Mouse (Mus musculus) adrenal gland, postnatal 14 days (tissue): Measurements from ENCODE around the gene Cd151. TPM values are rescaled to one million over a fixed set of nuclear protein-coding genes. Genes with fewer than 3 reads are reported as not detected.

ENCODE experiments used
- DNase-seq: peaks from one replicate; pipeline ENCODE4 v3.0.0; 2021; ENCODE audit warnings: mixed read lengths
- total RNA-seq: library from RNA; stranded (reverse); gene quantifications from 2 replicates; pipeline ENCODE4 v1.2.3, GENCODE M21; 2021

Gene Cd151
- total RNA-seq, 1 experiment from 2014 or later = 204 TPM

DNA sequence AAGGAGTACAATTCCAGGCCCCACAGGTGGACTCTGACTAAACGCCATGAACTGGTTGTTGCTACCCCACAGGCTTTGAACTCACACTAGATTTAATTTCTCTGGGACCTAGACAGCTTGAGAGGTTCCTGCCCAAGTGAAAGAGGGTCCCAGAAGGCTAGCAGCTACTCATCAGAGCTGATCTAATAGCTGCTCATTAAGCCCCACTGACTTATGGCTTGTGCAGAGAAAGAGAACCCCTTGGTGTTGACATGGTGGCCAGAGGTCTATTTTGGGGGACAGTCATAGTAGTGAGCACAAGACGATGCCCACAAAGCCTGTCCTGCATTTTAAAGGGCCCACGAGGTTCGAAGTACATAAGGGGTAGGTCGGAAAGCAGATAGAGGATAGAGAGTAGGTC is 7.0 kb downstream of the Cd151 start:
- DNase-seq = no peak

DNA sequence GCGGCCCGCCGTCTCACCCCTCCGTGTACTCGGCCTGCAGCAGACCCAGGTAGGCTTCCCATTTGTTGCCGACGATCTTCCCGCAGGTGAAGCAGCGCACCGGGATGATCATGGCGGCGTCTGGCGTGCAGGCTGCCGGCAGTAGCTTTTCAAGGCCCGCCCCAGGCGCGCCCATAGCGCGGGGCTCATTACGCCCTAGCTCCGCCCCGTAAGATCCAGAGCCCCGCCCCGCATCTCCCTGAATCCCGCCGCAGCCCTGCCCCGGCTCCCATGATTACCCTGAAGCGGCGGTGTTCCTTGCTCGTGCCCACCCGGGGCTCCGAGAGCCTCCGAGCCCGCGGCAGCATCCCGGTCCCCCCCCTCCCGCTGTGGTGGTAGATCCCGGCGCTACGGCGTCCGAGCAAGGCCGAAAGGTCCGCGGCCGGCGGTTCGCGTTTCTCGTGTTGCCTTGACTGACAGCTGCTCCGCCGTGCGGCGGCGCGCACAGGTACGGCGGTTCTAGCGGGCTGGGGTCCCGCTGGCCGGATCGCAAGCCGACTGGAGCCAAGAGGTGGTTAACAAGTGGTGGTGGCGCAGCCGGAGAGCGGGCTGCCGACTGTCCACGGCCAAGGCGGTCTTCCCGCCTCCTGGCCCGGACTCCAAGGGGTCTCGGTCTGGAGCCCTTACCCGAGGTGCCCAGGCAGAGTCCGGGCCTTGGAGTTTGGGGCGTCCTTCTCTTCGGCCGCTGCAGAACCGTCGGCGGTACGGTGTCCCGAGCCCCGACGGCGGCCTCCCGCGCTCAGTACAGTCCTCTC is 8.0 kb downstream of the Cd151 start, which contains the start of the genes Polr2l and Tspan4:
TSS of gene Polr2l (minus strand) at position 122 of the 794 bp plus-strand sequence.
TSS of gene Tspan4 (plus strand) at position 230 of the 794 bp plus-strand sequence.
- DNase-seq = peak; percentile 90

DNA sequence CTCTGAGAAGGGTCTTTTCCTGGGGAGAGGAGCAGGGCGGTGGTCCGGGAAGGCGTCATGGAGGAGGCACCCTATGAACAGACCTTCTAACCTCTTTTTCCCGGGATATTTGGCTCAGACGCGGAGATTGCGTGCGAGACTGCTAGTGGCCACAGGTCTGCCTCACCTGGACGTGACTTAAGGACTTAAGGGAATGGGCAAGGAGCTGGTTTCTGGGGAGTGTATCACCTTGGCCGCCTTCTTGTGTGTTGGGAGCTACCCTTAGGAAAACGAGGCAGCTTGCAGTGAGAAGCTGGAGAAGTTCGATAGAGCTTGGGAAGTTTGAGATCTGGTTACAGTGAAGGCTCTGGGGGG is 8.6 kb downstream of the Cd151 start:
- DNase-seq = no peak

DNA sequence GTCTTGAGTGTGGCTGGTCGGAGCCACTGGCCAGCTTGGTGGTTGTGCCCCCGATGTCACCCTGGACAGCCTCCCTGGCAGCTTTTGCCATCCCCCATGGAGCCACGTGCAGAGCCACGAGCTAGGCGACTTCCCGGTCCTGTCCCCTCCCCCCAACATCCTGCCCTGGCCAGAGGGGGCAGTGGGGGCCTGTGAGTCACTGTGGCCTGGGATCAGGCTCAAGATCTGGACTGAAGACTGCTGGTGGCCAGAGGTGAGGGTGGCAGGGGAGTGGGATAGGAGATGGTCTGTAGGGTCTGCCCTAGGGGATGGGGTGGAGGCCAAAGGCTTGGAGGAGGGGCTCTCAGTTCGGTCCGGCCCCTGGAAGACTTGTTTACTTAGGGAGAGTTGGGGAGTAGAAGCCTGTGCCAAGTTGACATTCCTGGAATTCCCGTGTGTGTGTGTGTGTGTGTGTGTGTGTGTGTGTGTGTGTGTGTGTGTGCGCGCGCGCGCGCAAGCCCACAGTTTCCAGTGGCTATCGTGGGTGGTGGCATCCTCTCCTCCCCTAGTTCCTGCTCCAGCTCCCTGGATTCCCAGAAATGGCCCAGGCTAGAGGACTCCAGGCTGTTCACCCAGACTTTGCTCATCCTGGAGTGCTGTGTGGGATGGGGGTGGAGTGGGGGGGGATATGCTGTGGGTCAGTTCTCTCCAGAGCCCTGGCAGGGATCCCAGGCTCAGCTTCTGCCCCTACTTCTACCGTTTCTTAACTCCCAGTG is 9.2 kb downstream of the Cd151 start:
- DNase-seq = peak; percentile 97

DNA sequence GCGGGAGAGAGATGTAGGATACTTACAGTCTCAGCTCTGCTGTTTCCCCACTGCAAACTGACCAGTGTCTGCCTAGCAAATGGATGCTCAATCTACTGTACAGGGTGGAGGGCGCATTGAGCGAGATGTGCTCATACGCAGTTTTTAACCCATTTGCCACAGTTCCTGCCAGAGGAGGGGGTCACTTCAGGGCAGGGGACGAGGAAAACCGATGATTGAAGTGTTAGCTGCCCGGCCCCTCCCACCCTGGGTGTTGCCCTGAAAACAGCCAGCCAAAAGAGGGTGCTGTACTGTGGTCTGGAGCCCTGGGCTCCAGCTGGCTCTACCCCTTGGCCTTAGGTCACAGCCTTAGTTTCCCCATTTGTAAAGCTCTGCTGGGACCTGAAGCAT is 9.8 kb downstream of the Cd151 start:
- peak; percentile 53 for DNase-seq

DNA sequence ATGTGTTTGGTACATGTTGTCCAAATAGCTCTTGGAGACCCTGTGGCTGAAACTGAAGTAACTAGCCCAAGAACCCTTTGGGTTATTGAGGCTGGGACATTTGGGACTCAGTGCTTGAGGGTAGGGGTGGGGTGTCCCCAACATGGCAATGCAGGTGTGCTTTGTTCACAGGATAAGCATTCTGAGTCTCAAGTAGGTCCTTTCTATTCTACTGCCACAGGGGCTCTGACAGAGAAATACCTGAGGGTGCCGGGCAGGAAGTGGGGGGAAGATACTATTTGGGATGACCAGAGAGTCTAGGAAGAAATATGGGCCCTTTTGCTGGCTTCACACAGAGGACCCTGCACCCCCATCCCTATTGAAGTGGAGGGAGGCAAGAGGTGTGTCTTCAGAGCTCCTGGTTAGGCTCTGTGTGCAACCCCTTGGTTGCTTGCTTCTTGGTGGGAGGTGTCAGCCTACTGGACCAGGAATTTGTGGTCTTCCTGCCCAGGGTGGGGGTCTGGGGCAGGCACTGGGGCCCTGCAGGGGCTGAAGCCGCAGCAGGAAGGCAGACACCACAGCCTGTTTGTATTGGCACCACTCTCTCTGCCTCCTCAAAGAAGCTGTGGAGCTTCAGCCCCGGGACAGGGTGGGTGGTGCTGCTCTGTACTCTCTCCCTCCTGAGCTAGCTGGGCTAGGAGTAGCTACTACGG is 10.5 kb downstream of the Cd151 start:
- DNase-seq = no peak

DNA sequence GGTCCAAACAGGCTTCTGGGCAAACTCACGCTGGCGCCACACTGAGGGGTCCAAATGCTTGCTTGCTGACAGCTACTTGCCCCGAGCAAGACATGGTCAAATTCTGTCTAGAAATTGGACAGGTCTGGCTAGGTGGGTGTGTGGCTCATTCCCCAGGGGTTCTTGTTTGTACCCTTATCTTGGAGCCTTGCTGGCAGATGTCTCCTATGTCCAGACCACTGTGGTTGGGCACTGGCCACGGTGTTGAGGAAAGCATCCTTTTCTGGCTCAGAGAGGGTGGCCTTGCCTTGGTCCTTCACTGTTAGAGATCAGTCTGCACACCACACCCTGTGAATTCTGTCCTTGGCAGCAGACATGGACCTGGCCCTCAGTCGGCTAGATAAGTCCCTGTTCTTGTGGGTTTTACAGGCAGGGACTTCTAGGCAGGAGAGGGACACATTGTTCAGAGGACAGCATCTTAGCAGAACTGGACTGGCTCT is 11.1 kb downstream of the Cd151 start:
- DNase-seq = peak; percentile 60

DNA sequence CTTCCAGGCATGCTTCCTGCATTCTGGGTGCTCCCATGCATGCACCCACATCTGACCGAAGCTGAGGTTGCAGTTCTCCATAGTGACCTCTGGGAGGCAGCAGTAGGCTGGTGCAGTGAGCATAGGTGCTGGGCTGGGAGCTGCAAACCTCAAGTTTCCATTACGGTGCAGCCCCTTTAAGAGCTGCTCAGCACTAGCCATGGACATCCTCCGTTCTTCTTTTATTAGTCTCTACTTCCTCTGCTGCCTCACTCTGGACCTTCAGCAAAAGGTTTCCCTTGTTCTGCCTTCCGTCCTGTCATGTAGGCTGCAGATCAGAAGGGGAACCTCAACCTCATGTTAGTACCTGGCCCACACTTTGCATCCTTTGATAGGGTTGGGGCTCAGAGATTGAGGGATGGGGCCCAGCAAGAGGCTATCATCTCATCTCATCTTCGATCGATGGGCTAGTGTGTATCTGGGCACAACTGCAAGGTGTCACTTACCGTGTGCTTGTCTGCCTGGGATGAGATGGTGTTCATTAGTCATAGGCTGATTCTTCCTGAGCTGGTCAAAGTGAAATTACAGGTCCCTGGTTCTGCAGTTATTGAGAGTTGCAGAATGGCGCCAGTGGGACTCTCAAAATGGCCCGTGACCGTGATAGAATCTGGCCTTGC is 13.8 kb downstream of the Cd151 start:
- peak; percentile 82 for DNase-seq

DNA sequence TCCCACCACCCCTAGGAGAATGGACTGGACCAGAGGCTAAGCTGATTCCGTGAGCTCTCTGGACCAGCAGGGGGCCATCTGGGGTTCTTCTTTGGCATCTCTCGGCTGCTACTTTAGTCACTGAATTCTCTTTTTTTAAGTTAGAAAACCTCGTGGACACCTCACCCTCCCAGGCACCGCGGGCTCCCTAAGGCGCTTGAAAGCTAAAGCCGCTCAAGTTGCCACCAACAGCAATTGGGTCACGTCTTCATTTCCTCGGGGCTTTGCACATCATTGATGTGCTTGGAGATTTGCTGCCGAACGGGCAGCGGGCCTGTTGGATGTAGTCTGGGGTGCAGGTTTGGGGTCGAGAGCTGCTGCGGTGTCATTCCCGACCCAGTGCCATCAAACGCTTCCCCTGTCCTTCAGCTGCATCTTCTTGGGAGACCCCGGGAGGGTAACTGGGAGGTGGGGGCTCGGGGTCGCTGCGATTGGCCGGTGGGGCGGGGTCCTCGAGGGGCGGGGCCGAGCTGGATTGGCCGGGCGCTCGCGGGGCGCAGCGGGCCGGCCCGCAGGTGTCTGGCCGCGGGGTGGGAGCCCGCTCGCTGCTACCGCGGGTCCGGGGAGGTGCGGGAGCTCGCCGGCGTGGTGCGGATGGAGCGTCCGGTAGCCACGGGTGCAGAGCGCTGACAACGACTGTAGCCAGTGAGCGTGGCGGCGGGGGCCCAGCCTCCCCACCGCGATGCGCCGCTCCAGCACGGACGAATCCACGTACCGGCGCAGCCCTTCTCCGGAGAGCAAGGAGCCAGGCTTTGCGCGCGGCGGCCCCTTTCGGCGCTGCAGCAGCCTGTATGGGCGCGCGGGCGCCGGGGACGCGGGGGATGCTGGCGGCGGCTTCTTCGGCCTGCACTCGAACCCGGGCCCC is 14.6 kb downstream of the Cd151 start:
- DNase-seq = peak; percentile 77

DNA sequence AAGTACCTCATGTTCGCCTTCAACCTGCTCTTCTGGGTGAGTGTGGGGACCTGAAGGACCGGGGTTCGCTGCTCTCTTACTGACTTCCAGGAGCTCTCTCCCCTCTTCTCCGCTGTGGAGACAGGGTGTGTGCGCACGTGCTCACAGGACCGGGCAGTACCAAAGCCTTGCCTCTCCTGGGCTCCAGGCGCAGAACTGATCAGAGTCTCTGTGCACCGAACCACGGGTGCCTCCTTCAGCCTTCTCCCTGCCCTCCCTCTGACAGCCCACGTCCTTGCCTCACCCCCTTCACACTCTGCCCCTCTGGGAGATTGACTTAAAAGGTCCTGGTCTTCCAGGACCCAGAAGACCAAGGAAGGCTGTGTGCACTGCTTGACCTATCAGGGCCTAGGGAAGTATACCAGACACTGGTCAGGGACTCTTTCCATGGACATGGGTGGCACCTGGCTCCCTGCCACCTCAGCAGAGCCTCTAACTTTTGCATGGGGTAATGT is 15.4 kb downstream of the Cd151 start:
- no peak for DNase-seq

DNA sequence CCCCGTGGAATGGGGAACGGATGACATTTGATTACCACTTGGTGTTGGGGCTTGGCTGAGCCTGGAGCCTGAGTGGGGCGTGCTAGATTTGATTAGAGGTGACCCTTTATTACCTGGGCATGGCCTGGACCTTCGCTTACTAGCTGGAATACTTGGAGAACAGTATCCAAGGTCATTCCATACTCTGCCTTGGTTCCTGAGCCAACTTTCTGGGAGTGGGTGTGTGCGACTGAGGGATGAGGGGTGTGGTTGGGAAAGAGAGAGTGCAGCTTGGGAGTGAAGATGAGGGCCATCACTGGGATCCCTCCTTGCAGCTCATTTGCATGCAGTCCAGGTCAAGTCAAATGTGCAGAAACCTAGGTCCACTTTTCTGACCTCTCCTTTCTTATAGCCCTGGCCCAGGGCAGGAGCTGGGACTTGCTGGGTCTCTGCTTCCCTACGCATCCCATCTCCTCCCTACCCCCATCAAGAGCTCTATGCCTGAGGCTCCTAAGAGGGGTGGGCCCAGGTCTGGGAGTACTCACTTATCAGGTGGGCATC is 16.0 kb downstream of the Cd151 start:
- DNase-seq = no peak

DNA sequence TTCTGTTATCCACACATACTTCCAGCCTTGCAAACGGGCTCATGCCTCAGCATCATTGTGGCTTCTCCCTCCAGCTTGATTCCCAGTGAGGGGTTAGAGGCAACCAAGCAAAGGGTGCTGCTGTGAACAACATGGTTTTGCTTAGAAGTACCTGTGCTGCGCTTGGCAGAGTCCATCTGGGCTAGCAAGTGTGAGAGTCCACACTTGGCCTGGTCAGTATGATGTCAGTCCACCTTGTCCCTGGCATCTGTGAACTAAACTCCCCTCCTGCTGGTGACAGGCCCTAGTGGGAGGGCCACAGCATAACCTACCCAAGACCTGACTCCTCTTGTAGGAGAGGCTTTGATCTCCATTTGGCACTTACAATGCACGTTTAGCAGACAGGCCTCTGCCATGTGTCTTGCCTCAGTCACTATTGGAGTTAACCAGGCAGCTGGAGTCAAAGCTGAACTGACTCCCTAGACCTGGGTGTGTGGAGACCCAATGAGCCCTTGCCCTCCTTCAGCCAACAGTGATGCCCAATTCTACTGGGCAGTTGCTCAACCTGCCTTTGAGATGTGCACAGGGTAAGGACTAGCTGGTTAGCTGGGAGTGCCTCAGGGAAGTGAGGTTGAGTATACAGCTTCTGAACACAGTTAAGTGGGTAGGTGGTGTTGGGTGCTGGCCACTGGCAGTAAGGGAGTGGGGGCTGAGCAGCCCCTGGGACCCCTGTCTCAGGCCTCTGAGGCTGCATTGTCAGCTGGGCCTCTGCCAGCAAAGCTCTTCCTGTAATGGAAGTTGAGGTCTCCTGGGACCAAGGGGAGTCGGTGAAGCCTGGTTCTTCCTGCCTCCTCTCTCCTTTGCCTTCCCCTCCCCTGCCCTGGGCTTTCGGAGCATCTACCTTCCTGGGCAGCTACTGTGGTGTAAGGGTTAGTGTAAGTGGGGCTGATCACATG is 17.3 kb downstream of the Cd151 start:
- no peak for DNase-seq

DNA sequence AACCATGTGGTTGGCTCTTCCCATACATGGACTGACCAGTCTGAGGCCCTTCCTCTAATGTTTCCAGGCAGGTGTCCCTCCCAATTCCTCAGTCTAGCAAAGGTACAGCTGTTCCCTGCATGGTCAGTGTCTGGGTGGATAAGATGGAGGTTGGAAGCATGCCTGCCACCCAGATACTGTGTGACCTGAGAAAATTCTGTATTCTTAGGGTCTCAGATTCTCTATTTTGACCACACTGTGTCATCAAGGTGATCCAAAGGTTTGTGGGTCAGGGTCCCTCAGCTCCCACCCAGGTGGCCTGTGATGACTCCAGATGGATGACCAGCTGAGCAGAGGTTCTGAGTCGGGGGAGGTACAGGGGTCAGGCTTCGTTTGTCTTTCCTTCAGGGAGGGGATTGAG is 18.0 kb downstream of the Cd151 start:
- DNase-seq = no peak

DNA sequence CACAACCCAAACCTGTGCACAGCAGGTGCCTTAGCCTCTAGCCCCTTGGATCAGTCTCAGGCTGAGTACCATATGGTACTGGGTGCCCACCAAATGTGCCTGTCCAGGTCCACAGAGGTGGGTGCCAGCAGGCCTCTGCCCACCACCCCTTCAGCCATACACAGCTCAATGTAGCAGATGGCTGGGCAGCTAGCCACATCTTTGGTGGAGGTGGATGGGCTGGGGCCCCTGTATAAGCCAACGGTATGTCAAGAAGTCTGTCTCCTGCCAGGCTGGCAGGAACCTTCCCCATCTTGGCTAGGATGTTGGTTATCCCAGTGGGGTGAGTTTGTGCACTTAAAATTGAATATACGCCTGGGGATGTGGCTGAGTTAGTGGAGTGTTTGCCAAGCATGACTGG is 18.4 kb downstream of the Cd151 start:
- DNase-seq = no peak

DNA sequence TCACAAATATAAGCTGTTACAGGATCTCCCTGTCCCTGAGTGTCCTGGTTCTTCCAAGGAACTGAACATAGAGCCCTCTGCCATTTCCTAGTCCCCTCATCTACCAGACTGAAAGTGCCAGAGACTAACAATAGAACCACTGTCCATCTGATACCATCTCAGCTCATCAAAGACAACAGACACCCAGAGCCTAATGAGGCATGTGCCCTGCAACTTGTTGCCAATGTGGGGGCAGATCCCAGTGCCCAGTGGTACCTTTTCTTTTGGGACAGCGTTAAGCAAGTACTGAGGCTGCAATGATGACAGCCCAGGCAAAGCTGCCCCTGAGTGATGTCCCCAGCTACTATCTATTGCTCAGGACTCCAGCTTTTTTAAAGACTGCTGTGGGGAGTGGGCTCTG is 19.0 kb downstream of the Cd151 start:
- no peak for DNase-seq

DNA sequence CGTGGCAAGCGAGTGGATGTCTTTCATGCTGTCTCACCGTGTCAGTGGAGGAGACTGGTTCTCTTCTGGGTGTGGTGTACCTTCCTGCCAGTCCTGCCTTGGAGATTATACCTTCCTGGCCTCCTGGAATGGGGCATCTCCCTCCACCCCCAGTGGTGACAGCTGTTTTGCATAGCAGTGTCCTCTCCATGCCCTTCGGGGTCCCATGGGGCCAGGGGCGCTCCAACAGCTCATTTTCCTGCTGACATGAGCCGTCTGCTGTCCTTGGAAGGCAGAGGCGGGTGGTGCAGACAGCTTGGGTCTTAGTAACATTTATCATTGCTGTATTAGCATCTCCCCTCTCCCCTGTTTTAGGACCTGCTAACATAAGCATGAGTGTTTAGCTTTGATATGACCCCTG is 19.9 kb downstream of the Cd151 start:
- no peak for DNase-seq

DNA sequence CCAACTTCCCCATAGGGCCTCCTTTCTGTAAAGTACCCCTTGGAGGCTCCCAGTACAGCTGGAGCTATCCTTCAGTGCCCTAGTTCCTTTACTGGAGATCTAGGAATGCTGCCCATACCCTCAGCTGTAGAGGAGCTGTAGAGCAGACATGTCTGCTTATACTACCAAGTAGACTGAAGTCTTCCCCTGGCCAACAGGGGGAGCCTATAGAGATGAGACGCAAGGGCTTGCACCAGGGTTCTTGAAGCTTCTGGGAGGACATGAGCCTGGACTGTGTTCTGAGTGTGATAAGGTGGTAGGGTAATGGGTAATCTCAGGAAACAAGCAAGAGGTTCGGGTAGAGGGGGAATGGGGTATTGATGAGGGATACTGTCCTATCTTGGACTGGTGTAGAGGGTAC is 24.0 kb downstream of the Cd151 start:
- DNase-seq = peak; percentile 45

DNA sequence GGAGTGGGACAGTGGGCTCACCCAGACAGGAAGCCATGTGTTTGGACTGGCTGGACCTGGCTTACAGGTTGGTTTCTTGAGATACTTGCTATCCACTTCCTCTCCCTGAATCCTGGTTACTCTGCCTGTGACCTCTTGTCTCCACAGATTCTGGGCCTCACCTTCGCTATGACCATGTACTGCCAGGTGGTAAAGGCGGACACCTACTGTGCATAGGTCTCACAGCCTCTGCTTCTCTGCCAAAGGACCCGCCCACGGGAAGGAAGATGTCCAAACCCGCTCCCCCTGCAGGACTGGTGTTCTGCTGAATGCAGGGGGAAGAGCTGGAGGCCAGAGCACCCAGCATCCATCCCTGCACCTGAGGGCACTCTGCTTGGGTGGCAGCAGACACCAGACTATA is 25.5 kb downstream of the Cd151 start:
- DNase-seq = no peak

DNA sequence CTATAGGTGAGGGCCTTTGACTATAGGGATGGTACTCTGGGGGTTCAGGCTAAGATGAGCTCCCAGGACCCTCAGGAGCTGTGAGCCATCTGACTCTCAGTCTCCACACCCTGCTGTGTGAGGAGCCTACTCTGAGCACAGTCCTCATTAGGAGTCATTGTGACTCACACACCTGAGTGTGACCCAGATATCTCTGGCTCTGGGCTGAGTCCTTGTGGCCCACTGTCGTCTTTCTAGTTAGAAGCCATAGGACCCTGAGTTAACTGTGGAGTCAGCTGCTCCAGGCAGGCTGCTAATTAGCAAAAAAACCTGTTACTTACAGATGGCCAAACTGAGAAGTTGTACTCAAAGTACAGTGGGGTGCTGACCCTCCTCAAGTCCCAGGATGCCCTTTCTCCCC is 26.5 kb downstream of the Cd151 start:
- DNase-seq = no peak

DNA sequence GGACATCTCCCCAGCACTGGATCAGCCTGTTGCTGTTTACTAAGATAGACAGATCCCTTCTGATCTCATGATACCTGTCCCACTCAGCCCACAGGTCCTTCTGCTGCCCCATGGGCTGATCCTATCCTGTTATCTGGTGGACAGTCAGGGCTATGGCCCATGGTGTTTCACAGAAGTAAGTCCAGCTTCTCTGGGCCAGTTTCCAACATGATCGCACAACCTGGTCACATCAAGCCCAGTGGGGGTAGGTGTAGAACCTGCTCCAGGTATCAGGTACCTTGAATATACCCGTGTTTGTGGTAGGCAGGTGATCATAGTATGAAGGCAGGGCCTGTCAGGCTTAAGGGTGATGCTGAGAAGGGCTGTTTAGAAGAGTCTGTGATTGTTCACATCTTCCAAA is 28.2 kb downstream of the Cd151 start:
- DNase-seq = no peak
